8 mouse cellular contexts compared by ENCODE assay signal in genomic region chr4:147985205-147986132, GRCm38 (mm10). TPM values are rescaled to one million over a fixed set of nuclear protein-coding genes. Genes with fewer than 3 reads are reported as not detected.
DNase-seq lines count a peak whose midpoint lies in the region; ATAC-seq lines count a peak whose summit lies in the region.

Nppb (plus strand) TSS chr4:147985788.

- ATAC-seq in neural tube, embryonic 12.5 days (ENCODE audit: low FRiP score, low read depth) = no peak
- no peak for ATAC-seq in megakaryocyte, adult 5-6 weeks (ENCODE audit: poor library complexity, severe bottlenecking)

- H3K9me3 ChIP-seq in neural tube, embryonic 12.5 days = no peaks in the 10 kb centered on the region

- no peaks in the 10 kb centered on the region for H3K36me3 ChIP-seq in neural tube, embryonic 12.5 days

- H3K4me1 ChIP-seq in neural tube, embryonic 12.5 days = no peaks in the 10 kb centered on the region

- WGBS in neural tube, embryonic 12.5 days = 35% methylated on average over 20 of the region's 20 CpGs

- peak; percentile 43 for DNase-seq in A20 (ENCODE audit: low read depth, low spot score)
- peak; percentile 42 for DNase-seq in Muller cell, postnatal 12 days (ENCODE audit: inconsistent ontology term)
- DNase-seq in heart, adult 8-10 months (ENCODE audit: low spot score) = peak; percentile 38
- DNase-seq in kidney, postnatal 14 days = peak; percentile 59
- DNase-seq in left cerebral cortex, postnatal 14 days (ENCODE audit: low spot score in 2 of 2) = no peak
- no peak for DNase-seq in cerebellum, postnatal 14 days

- no peak within 1 kb of the TSS for H3K4me3 ChIP-seq in neural tube, embryonic 12.5 days

- no peak within 1 kb of the TSS for H3K27ac ChIP-seq in neural tube, embryonic 12.5 days

- intact Hi-C loops in left cerebral cortex, postnatal 14 days (cut with DNase I) = no loop called here

- H3K9ac ChIP-seq in neural tube, embryonic 12.5 days = no peak within 1 kb of the TSS

- no peaks in the 10 kb centered on the region for H3K27me3 ChIP-seq in neural tube, embryonic 12.5 days (replicated peaks)

- 0 out of 2 replicates have a peak within 1 kb of the TSS, but pooled peaks have one; percentile 24 for H3K4me2 ChIP-seq in neural tube, embryonic 12.5 days (replicated peaks)

RNA-seq across cellular contexts. Expression of gene Nppb, which starts in this region (rescaled TPM):
- total RNA-seq in heart, adult 8-10 months (2022) = 100 to 1,000 TPM; 107 to 313 (median 216) TPM
- polyA plus RNA-seq in neural tube, embryonic 12.5 days (2016; fragmentation: Nextera tagmentation; extraction: Ambion mirVana) = 0.45 TPM in 1 of 2 replicates, not detected in the other
- not detected for total RNA-seq in left cerebral cortex, postnatal 14 days (2021)
- not detected in 2 replicates for total RNA-seq in megakaryocyte, adult 5-6 weeks (2015)
- not detected in 2 replicates for total RNA-seq in megakaryocyte, adult 5-6 weeks (2017)

Comparison
In these comparisons a context has a peak if more than half of its experiments do, and no peak if none do; other contexts are left out.
1. RNA of gene Nppb (total RNA-seq): 107 to 313 TPM in heart, adult 8-10 months; not detected in left cerebral cortex, postnatal 14 days and not detected in megakaryocyte, adult 5-6 weeks; every median in the first group is over 10 times any median in the second.
2. DNase-seq: peak in A20 (single experiment), Muller cell, postnatal 12 days (single experiment), heart, adult 8-10 months (single experiment) and kidney, postnatal 14 days (single experiment); none in left cerebral cortex, postnatal 14 days (0 of 2) and cerebellum, postnatal 14 days (0 of 2).